ENCODE assay signal across 9 mouse cellular contexts in genomic region chr17:83387161-83387560, GRCm38 (mm10). TPM values are rescaled to one million over a fixed set of nuclear protein-coding genes. Genes with fewer than 3 reads are reported as not detected.
DNase-seq lines count a peak whose midpoint lies in the region; ATAC-seq and TF ChIP-seq lines count a peak whose summit lies in the region.
"Had no signal": no experiment of that assay in that cellular context is flagged by ENCODE, and none has a peak within 500 bp of the region (broad histone marks: within the 10 kb centered on the region; RNA-seq: fewer than 3 reads in every experiment).

No protein-coding gene starts in this region.

- H3K27ac ChIP-seq in liver, adult 2 months (replicated peaks; ENCODE audit: insufficient read depth, low read depth, low read length), result no peak overlapping the region
- H3K27ac ChIP-seq in liver, embryonic 12.5 days, result no peak overlapping the region
- H3K27ac ChIP-seq in ES-E14 (ENCODE audit: insufficient read depth, low read depth, low read length, poor library complexity, severe bottlenecking), result no peak overlapping the region
- H3K27ac ChIP-seq: macrophage had no signal

- H3K4me2 ChIP-seq in liver, embryonic 12.5 days, result no peak overlapping the region

- peak; percentile 31; the same call in 1 of the 2 replicates for TF ChIP-seq CTCF in liver, adult 2 months (IDR thresholded peaks at IDR 0.05; ENCODE audit: low read depth, low read length)

- no peak overlapping the region for H3K4me3 ChIP-seq in liver, adult 2 months (ENCODE audit: insufficient read depth, low read depth, low read length)
- no peak overlapping the region for H3K4me3 ChIP-seq in liver, embryonic 12.5 days
- no peak overlapping the region for H3K4me3 ChIP-seq in ES-E14 (ENCODE audit: insufficient read depth in 1 of 2, low read depth in 1 of 2, low read length in 2 of 2, poor library complexity in 1 of 2, severe bottlenecking in 1 of 2)

- no peak for ATAC-seq in liver, embryonic 12.5 days

- H3K27me3 ChIP-seq in liver, adult 2 months (ENCODE audit: control insufficient read depth, insufficient read depth, low read length), result no peaks in the 10 kb centered on the region
- H3K27me3 ChIP-seq in liver, embryonic 12.5 days (replicated peaks), result no peaks in the 10 kb centered on the region

- H3K79me2 ChIP-seq in liver, adult 2 months (ENCODE audit: control insufficient read depth, insufficient read depth, low read length), result peaks cover 28% of the 10 kb centered on the region; the same call in 1 of the 2 replicates

- intact Hi-C loops in heart, postnatal 25 days (cut with DNase I), result no loop called here

- H3K36me3 ChIP-seq in liver, adult 2 months (ENCODE audit: control insufficient read depth, insufficient read depth, low read length), result no peaks in the 10 kb centered on the region
- H3K36me3 ChIP-seq in liver, embryonic 12.5 days, result no peaks in the 10 kb centered on the region
- H3K36me3 ChIP-seq in ES-E14 (ENCODE audit: control insufficient read depth, insufficient read depth, low read length, poor library complexity, severe bottlenecking), result no peaks in the 10 kb centered on the region

- H3K9ac ChIP-seq in liver, adult 2 months (ENCODE audit: low read depth, low read length), result no peak overlapping the region
- H3K9ac ChIP-seq in liver, embryonic 12.5 days, result no peak overlapping the region
- no peak overlapping the region for H3K9ac ChIP-seq in ES-E14 (ENCODE audit: insufficient read depth, low read depth, low read length, poor library complexity, severe bottlenecking)

- H3K9me3 ChIP-seq in liver, embryonic 12.5 days (replicated peaks), result no peaks in the 10 kb centered on the region
- no peaks in the 10 kb centered on the region for H3K9me3 ChIP-seq in ES-E14 (ENCODE audit: control insufficient read depth, insufficient read depth, low read depth, low read length)

- no peak for TF ChIP-seq POLR2A in liver, adult 2 months (IDR thresholded peaks at IDR 0.05; ENCODE audit: extremely low read depth, insufficient read depth, low read length)

- no peak for DNase-seq in liver, adult 2 months (ENCODE audit: extremely low read depth, low read depth, low spot score)
- DNase-seq in ES-E14 (ENCODE audit: low read depth, low spot score), result peak; percentile 31
- peak; percentile 13 for DNase-seq in c-Kit-positive CD71-positive TER-119-negative erythroid progenitor cells, embryonic 14.5 days (ENCODE audit: low read depth)
- DNase-seq in thymus, postnatal 36 days, result peak; percentile 22
- no peak for DNase-seq in heart, postnatal 25 days (ENCODE audit: low spot score)
- DNase-seq in adrenal gland, adult 8-10 months, result no peak
- DNase-seq: heart, adult 11 months had no signal

- H3K4me1 ChIP-seq in liver, adult 2 months (ENCODE audit: control insufficient read depth, insufficient read depth, low read length), result peaks cover 4% of the 10 kb centered on the region; the same call in 1 of the 2 replicates
- H3K4me1 ChIP-seq in liver, embryonic 12.5 days, result no peaks in the 10 kb centered on the region
- H3K4me1 ChIP-seq in ES-E14 (ENCODE audit: control insufficient read depth in 2 of 2, insufficient read depth in 2 of 2, low read length in 2 of 2, poor library complexity in 1 of 2), result no peaks in the 10 kb centered on the region

- in situ Hi-C loops in ES-E14 (cut with MboI; ENCODE audit: low sequenced_read_pairs in 2 of 2, unreplicated experiment in 2 of 2), result no loop called here

- 86% methylated on average over 3 of the region's 3 CpGs for WGBS in liver, adult 2 months
- WGBS in liver, embryonic 12.5 days (ENCODE audit: insufficient replicate concordance), result 63% methylated on average over 3 of the region's 3 CpGs

TF ChIP-seq in ES-E14, 5 proteins besides CTCF, POLR2A, EP300 and RAD21:
- no peak for TF ChIP-seq CHD2 (IDR thresholded peaks at IDR 0.05; ENCODE audit: low read depth, low read length)
- TF ChIP-seq MAFK (IDR thresholded peaks at IDR 0.05; ENCODE audit: insufficient read depth, low read depth, low read length), result no peak
- TF ChIP-seq ZC3H11A (IDR thresholded peaks at IDR 0.05; ENCODE audit: borderline replicate concordance, low read depth, low read length), result peak; percentile 8; the same call in 1 of the 2 replicates
- no peak for TF ChIP-seq ZNF384 (IDR thresholded peaks at IDR 0.05; ENCODE audit: low read depth, low read length)
- TF ChIP-seq HCFC1 (IDR thresholded peaks at IDR 0.05; ENCODE audit: borderline replicate concordance, insufficient read depth, low read length), result no peak

RNA-seq across cellular contexts. Expression of gene Eml4, which starts 36.4 kb away (rescaled TPM):
- 8.1 and 8.9 TPM in 2 replicates for total RNA-seq in liver, adult 2 months (2014; rRNA removed)
- polyA plus RNA-seq in liver, adult 2 months (2012; rRNA removed), result 3.2 and 4.1 TPM in 2 replicates
- polyA plus RNA-seq in liver, embryonic 12.5 days (2016; fragmentation: Nextera tagmentation; extraction: Ambion mirVana), result 13.5 and 15.1 TPM in 2 replicates
- 39.5 and 43.0 TPM in 2 replicates for total RNA-seq in ES-E14 (2012; rRNA removed)
- 1 to 10 TPM; 5.1 to 6.1 TPM for total RNA-seq in heart, postnatal 25 days (2021)
- total RNA-seq in adrenal gland, adult 8-10 months (2022), result 10 to 100 TPM; 19.0 to 25.1 (median 22.4) TPM

Comparison
In these comparisons a context has a peak if more than half of its experiments do, and no peak if none do; other contexts are left out.
1. DNase-seq: peak in ES-E14 (single experiment), c-Kit-positive CD71-positive TER-119-negative erythroid progenitor cells, embryonic 14.5 days (single experiment) and thymus, postnatal 36 days (2 of 2); none in liver, adult 2 months (single experiment), heart, postnatal 25 days (single experiment) and adrenal gland, adult 8-10 months (single experiment).